Mouse (Mus musculus): ENCODE measurements around the gene Fam162a. TPM values are rescaled to one million over a fixed set of nuclear protein-coding genes. Genes with fewer than 3 reads are reported as not detected.
"Not testable (repeated sequence)": the region's sequence is repeated elsewhere in the genome, so short reads cannot be mapped to it uniquely, and the experiment has no call there.

Gene Fam162a
- polyA plus RNA-seq, 1 experiment: 65.6 TPM

DNA sequence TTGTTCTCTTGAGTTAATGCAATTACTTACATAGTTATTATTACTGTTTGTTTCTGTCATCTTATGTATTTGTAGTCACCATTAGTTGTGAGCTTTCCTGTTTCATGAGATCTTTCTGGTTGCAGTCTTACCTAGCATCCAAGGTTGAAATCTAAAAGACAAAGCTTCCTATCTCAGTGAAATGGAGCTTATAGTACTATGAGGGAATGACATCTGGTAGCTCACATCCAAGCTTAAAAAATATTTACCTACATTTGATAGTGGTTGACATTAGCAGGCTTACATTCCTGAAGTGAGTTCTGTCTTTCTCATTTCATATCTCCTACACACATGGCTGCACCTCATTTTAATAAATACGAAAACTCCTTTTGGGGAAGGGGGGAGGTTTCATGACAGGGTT lies 55.1 kb downstream of the Fam162a start:
- Histone ChIP-seq H3K4me1 (ENCODE audit: control insufficient read depth, insufficient read depth, low read length) (no peaks in the 10 kb centered on the region), H3K4me3 (replicated peaks; ENCODE audit: control insufficient read depth, low read depth, low read length) (no peak overlapping the region), H3K27ac (ENCODE audit: control insufficient read depth, insufficient read depth, low read depth, low read length, poor library complexity) (no peak overlapping the region)
- WGBS: 86% methylated on average over 1 of the region's 1 CpGs
- no peak for TF ChIP-seq CTCF (IDR thresholded peaks at IDR 0.05; ENCODE audit: control insufficient read depth, insufficient read depth, low read length)
- no peak for TF ChIP-seq POLR2A (IDR thresholded peaks at IDR 0.05; ENCODE audit: borderline replicate concordance, control insufficient read depth, low read depth, low read length)

DNA sequence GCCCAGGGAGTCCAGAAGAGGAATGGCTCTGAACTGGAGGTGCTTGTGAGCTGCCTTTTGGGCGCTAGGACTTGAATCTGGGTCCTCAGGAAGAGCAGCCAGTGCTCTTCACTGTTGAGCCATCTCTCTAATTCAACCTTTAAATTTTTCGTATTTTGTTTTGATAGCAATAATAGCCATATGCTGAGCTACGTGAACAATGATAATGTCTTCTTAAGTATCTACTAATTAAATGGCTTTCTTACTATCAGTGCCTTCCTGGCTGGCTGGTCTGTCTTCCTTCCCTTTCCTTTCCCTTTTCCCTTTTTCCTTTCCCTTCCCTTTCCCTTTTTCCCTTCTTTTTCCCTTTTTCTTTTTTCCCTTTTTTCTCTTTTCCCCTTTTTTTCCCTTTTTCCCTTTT lies 63.0 kb downstream of the Fam162a start:
- TF ChIP-seq CTCF (IDR thresholded peaks at IDR 0.05; ENCODE audit: control insufficient read depth, insufficient read depth, low read length) (no peak), POLR2A (IDR thresholded peaks at IDR 0.05; ENCODE audit: borderline replicate concordance, control insufficient read depth, low read depth, low read length) (no peak)
- H3K4me1 ChIP-seq (ENCODE audit: control insufficient read depth, insufficient read depth, low read length): no peaks in the 10 kb centered on the region
- H3K4me3 ChIP-seq (replicated peaks; ENCODE audit: control insufficient read depth, low read depth, low read length): no peak overlapping the region
- WGBS: 89% methylated on average over 3 of the region's 3 CpGs
- no peak overlapping the region for H3K27ac ChIP-seq (ENCODE audit: control insufficient read depth, insufficient read depth, low read depth, low read length, poor library complexity)

- H3K4me1 ChIP-seq (ENCODE audit: control insufficient read depth, insufficient read depth, low read length); H3K4me3 ChIP-seq (replicated peaks; ENCODE audit: control insufficient read depth, low read depth, low read length); H3K27ac ChIP-seq (ENCODE audit: control insufficient read depth, insufficient read depth, low read depth, low read length, poor library complexity): not testable (repeated sequence)
- 82% methylated on average over 4 of the region's 4 CpGs for WGBS
Observed at GRCm38 (mm10) chr16:35998852-35999251, 72.5 kb downstream of the Fam162a start.

Other genes starting within 250 kb of the Fam162a start
- gene Parp14, start 200.1 kb downstream of the Fam162a start, polyA plus RNA-seq (2011; ENCODE audit: insufficient read depth, insufficient read length, low replicate concordance, missing spikeins): 8.5 and 17.2 TPM in 2 replicates
- gene Parp9, start 133.1 kb downstream of the Fam162a start, polyA plus RNA-seq (2011; ENCODE audit: insufficient read depth, insufficient read length, low replicate concordance, missing spikeins): 18.7 and 19.6 TPM in 2 replicates
- gene Dtx3l, start 132.4 kb downstream of the Fam162a start, polyA plus RNA-seq (2011; ENCODE audit: insufficient read depth, insufficient read length, low replicate concordance, missing spikeins): 5.5 and 9.2 TPM in 2 replicates
- gene Kpna1, start 92.8 kb downstream of the Fam162a start, polyA plus RNA-seq (2011; ENCODE audit: insufficient read depth, insufficient read length, low replicate concordance, missing spikeins): 26.7 and 48.3 TPM in 2 replicates
- 4.7 and 7.3 TPM in 2 replicates for gene Wdr5b, start 30.4 kb downstream of the Fam162a start, polyA plus RNA-seq (2011; ENCODE audit: insufficient read depth, insufficient read length, low replicate concordance, missing spikeins)
- gene Ccdc58, start 91 bp upstream of the Fam162a start, polyA plus RNA-seq (2011; ENCODE audit: insufficient read depth, insufficient read length, low replicate concordance, missing spikeins): 18.8 and 52.8 TPM in 2 replicates
- gene Csta1, start 59.6 kb upstream of the Fam162a start, polyA plus RNA-seq (2011; ENCODE audit: insufficient read depth, insufficient read length, low replicate concordance, missing spikeins): not detected in 2 replicates
- gene Stfa2l1, start 85.2 kb upstream of the Fam162a start, polyA plus RNA-seq (2011; ENCODE audit: insufficient read depth, insufficient read length, low replicate concordance, missing spikeins): 27.1 and 73.8 TPM in 2 replicates
- gene Gm5483, start 112.6 kb upstream of the Fam162a start, polyA plus RNA-seq (2011; ENCODE audit: insufficient read depth, insufficient read length, low replicate concordance, missing spikeins): 31.2 and 55.2 TPM in 2 replicates
- not detected in 2 replicates for gene Gm5416, start 138.8 kb upstream of the Fam162a start, polyA plus RNA-seq (2011; ENCODE audit: insufficient read depth, insufficient read length, low replicate concordance, missing spikeins)
- 3.3 TPM in 1 of 2 replicates, not detected in the other for gene 2010005H15Rik, start 149.9 kb upstream of the Fam162a start, polyA plus RNA-seq (2011; ENCODE audit: insufficient read depth, insufficient read length, low replicate concordance, missing spikeins)
- 5.8 and 10.9 TPM in 2 replicates for gene Stfa1, start 205.4 kb upstream of the Fam162a start, polyA plus RNA-seq (2011; ENCODE audit: insufficient read depth, insufficient read length, low replicate concordance, missing spikeins)

Data from bone marrow, adult 2 months (tissue).